Mouse (Mus musculus): Measurements from ENCODE around the gene Gm867.

DNA sequence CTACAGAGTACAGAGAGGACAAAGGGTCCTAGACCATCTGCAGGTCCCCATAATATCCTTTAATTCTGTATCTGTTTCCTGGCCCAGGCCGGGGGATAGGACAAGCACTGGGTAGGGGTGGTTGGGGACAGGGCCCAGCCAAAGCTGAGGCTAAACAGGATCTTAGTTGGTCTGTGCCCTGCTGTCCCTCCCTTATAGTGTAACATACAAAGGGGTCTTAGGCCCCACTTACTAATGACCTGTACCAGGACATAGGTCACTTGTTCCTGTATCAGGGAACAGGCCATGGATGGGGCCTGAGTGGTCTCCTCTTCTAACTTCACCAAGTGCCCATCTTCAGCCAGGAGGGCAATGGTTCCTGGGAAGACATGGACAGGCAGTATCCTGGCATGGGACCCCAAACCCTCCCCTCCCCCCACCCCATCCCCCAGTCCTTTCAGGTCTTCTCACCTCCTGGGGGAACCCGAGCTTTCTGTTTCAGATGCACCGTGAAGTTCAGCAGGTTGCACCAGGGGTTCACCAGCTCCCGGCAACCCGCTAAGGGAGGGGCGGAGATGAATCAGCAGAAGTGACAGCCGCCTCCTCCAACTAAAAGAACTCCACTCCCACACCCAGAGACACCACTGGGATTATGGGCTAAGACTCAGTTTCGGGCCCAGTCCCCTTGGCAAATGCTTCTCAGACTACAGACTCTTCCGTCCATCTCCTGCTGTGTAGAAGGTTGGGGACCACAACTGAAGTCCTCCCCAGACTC lies 814 bp downstream of the Gm867 start:
- TF ChIP-seq CTCF (IDR thresholded peaks at IDR 0.05; ENCODE audit: extremely low read depth, insufficient read depth, low read length) = no peak
- no peak for TF ChIP-seq POLR2A (IDR thresholded peaks at IDR 0.05; ENCODE audit: extremely low read depth, insufficient read depth, low read length)
